Mouse (Mus musculus): ENCODE measurements at regions not wholly inside any gene's neighbourhood (a gene's known extent, or its start where the extent isn't known, plus 50 kb on each side); places are given as distances from the start of the nearest gene placed in this dataset. TPM values are rescaled to one million over a fixed set of nuclear protein-coding genes. Genes with fewer than 3 reads are reported as not detected.

GRCm38 (mm10) chr12:109397175-109398058, 55.2 kb upstream of the Dlk1 start:
- Histone ChIP-seq H3K9ac (no peak overlapping the region), H3K27ac (peak overlapping the region; percentile 76), H3K4me1 (peaks cover 67% of the 10 kb centered on the region), H3K9me3 (no peaks in the 10 kb centered on the region), H3K4me3 (no peak overlapping the region), H3K27me3 (peaks cover 7% of the 10 kb centered on the region; the same call in 1 of the 2 replicates), H3K36me3 (no peaks in the 10 kb centered on the region), H3K4me2 (no peak overlapping the region)
- WGBS, result 53% methylated on average over 12 of the region's 12 CpGs
- ATAC-seq (ENCODE audit: insufficient number of reproducible peaks, low FRiP score, low TSS enrichment, low read depth), result no peak

- Histone ChIP-seq H3K4me3 (no peak overlapping the region), H3K36me3 (no peaks in the 10 kb centered on the region), H3K9me3 (no peaks in the 10 kb centered on the region), H3K4me1 (peaks cover 73% of the 10 kb centered on the region), H3K27me3 (no peaks in the 10 kb centered on the region; the same call in 1 of the 2 replicates), H3K27ac (peak overlapping the region; percentile 76), H3K9ac (no peak overlapping the region), H3K4me2 (no peak overlapping the region)
- 79% methylated on average over 7 of the region's 7 CpGs for WGBS
- ATAC-seq (ENCODE audit: insufficient number of reproducible peaks, low FRiP score, low TSS enrichment, low read depth), result no peak
These were observed 54.1 kb upstream of the Dlk1 start for GRCm38 (mm10) chr12:109398473-109398872.

- H3K4me1 ChIP-seq, result peaks cover 72% of the 10 kb centered on the region
- no peaks in the 10 kb centered on the region for H3K36me3 ChIP-seq
- H3K9me3 ChIP-seq, result no peaks in the 10 kb centered on the region
- peak overlapping the region; percentile 76 for H3K27ac ChIP-seq
- ATAC-seq (ENCODE audit: insufficient number of reproducible peaks, low FRiP score, low TSS enrichment, low read depth), result no peak
- no peak overlapping the region for H3K4me2 ChIP-seq
- no peak overlapping the region for H3K4me3 ChIP-seq
- 15% methylated on average over 6 of the region's 6 CpGs for WGBS
- H3K27me3 ChIP-seq, result no peaks in the 10 kb centered on the region; the same call in 1 of the 2 replicates
- no peak overlapping the region for H3K9ac ChIP-seq
These were observed 53.7 kb upstream of the Dlk1 start for GRCm38 (mm10) chr12:109398951-109399350.

- Histone ChIP-seq H3K27ac (peak overlapping the region; percentile 76), H3K9me3 (no peaks in the 10 kb centered on the region), H3K4me2 (0 out of 2 replicates have a peak overlapping the region, but pooled peaks have one; percentile 4), H3K9ac (no peak overlapping the region), H3K36me3 (no peaks in the 10 kb centered on the region), H3K4me3 (no peak overlapping the region), H3K27me3 (no peaks in the 10 kb centered on the region), H3K4me1 (peaks cover 67% of the 10 kb centered on the region)
- ATAC-seq (ENCODE audit: insufficient number of reproducible peaks, low FRiP score, low TSS enrichment, low read depth), result no peak
- 15% methylated on average over 22 of the region's 22 CpGs for WGBS
These were observed 53.0 kb upstream of the Dlk1 start for GRCm38 (mm10) chr12:109399591-109399990.

GRCm38 (mm10) chr12:109400041-109400440, 52.6 kb upstream of the Dlk1 start:
- H3K9me3 ChIP-seq, result no peaks in the 10 kb centered on the region
- peaks cover 69% of the 10 kb centered on the region for H3K4me1 ChIP-seq
- no peaks in the 10 kb centered on the region for H3K36me3 ChIP-seq
- no peak overlapping the region for H3K4me3 ChIP-seq
- H3K27ac ChIP-seq, result peak overlapping the region; percentile 76
- H3K9ac ChIP-seq, result no peak overlapping the region
- WGBS, result 67% methylated on average over 7 of the region's 7 CpGs
- no peak for ATAC-seq (ENCODE audit: insufficient number of reproducible peaks, low FRiP score, low TSS enrichment, low read depth)
- H3K27me3 ChIP-seq, result no peaks in the 10 kb centered on the region
- H3K4me2 ChIP-seq, result no peak overlapping the region

GRCm38 (mm10) chr12:109400936-109401586, 51.6 kb upstream of the Dlk1 start:
- Histone ChIP-seq H3K9ac (no peak overlapping the region), H3K27ac (peak overlapping the region; percentile 85), H3K27me3 (no peaks in the 10 kb centered on the region), H3K4me3 (no peak overlapping the region), H3K9me3 (no peaks in the 10 kb centered on the region), H3K4me1 (peaks cover 75% of the 10 kb centered on the region), H3K36me3 (no peaks in the 10 kb centered on the region), H3K4me2 (no peak overlapping the region)
- no peak for ATAC-seq (ENCODE audit: insufficient number of reproducible peaks, low FRiP score, low TSS enrichment, low read depth)
- 47% methylated on average over 15 of the region's 15 CpGs for WGBS

GRCm38 (mm10) chr12:109401696-109402095, 50.9 kb upstream of the Dlk1 start:
- no peak for ATAC-seq (ENCODE audit: insufficient number of reproducible peaks, low FRiP score, low TSS enrichment, low read depth)
- peaks cover 74% of the 10 kb centered on the region for H3K4me1 ChIP-seq

GRCm38 (mm10) chr12:109402226-109402625, 50.4 kb upstream of the Dlk1 start:
- peak overlapping the region; percentile 85 for H3K27ac ChIP-seq
- H3K9me3 ChIP-seq, result no peaks in the 10 kb centered on the region
- no peak overlapping the region for H3K4me3 ChIP-seq
- ATAC-seq (ENCODE audit: insufficient number of reproducible peaks, low FRiP score, low TSS enrichment, low read depth), result peak; percentile 82
- no peaks in the 10 kb centered on the region for H3K27me3 ChIP-seq
- peaks cover 72% of the 10 kb centered on the region for H3K4me1 ChIP-seq
- no peaks in the 10 kb centered on the region for H3K36me3 ChIP-seq
- H3K4me2 ChIP-seq, result no peak overlapping the region
- no peak overlapping the region for H3K9ac ChIP-seq
- 18% methylated on average over 9 of the region's 9 CpGs for WGBS

More at GRCm38 (mm10) chr12:109401696-109402095, 50.9 kb upstream of the Dlk1 start:
- Histone ChIP-seq H3K4me3 (no peak overlapping the region), H3K36me3 (no peaks in the 10 kb centered on the region), H3K4me2 (no peak overlapping the region), H3K27ac (peak overlapping the region; percentile 85), H3K9me3 (no peaks in the 10 kb centered on the region), H3K9ac (no peak overlapping the region), H3K27me3 (no peaks in the 10 kb centered on the region)
- 69% methylated on average over 6 of the region's 6 CpGs for WGBS

Small RNA genes lying in the stretch of these regions (microRNA-seq; reads per million reads assigned to microRNA genes)
- not detected for gene Gm22234
- not detected for gene Gm25297

Data from limb, embryonic 15.5 days (tissue).